ENCODE assay signal across 26 mouse cellular contexts in the genomic region with DNA sequence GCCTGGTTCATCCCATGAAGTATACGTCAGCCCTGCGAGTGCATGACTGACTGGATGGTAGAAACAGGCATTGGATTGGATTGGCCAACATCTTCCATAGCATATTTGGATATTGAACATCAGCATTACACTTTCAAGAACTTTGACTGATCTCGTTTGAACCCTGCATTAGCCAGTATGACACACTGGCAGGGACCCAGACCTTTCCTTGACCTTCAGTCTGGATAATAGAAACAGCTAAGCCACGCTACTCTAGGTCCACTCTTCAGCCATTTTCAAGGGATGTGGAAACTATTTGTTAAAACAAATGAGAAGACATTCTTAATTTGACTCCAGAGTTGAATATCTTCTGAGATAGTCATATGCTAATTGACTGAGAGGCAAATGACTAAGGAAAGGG.
"Had no signal": no experiment of that assay in that cellular context is flagged by ENCODE, and none has a peak within 500 bp of the region (broad histone marks: within the 10 kb centered on the region; RNA-seq: fewer than 3 reads in every experiment).

No protein-coding gene starts in this region.

- H3K4me1 ChIP-seq: intestine, embryonic 15.5 days had no signal

- H3K27me3 ChIP-seq: heart, embryonic 12.5 days; hindbrain, embryonic 12.5 days; intestine, embryonic 15.5 days; kidney, embryonic 15.5 days; limb, embryonic 13.5 days; limb, embryonic 15.5 days; liver, embryonic 12.5 days had no signal

- H3K36me3 ChIP-seq: heart, embryonic 10.5 days; heart, embryonic 12.5 days; hindbrain, embryonic 10.5 days; hindbrain, embryonic 12.5 days; intestine, embryonic 15.5 days; kidney, embryonic 15.5 days; limb, embryonic 13.5 days; limb, embryonic 15.5 days; liver, embryonic 12.5 days had no signal

- DNase-seq: gastrocnemius, adult 2 months; gastrocnemius, postnatal 10 days; gastrocnemius, postnatal 25 days; heart, adult 2 months; heart, postnatal 10 days; heart, postnatal 4 days; kidney, adult 11 months; kidney, adult 2 months; kidney, adult 9 months; kidney, postnatal 14 days; kidney, postnatal 36 days; layer of hippocampus, adult 9-11 months; layer of hippocampus, postnatal 36 days; left cerebral cortex, postnatal 4 days had no signal

- H3K27ac ChIP-seq: gastrocnemius, adult 2 months; heart, adult 2 months; heart, embryonic 10.5 days; hindbrain, embryonic 10.5 days; hindbrain, embryonic 12.5 days; hindbrain, embryonic 14.5 days; intestine, embryonic 15.5 days; kidney, embryonic 15.5 days; kidney, postnatal 0 days; limb, embryonic 13.5 days; limb, embryonic 15.5 days; liver, embryonic 12.5 days; liver, embryonic 14.5 days had no signal

- H3K4me3 ChIP-seq: gastrocnemius, adult 2 months; heart, adult 2 months; heart, embryonic 10.5 days; heart, embryonic 12.5 days; hindbrain, embryonic 10.5 days; hindbrain, embryonic 12.5 days; intestine, embryonic 15.5 days; kidney, embryonic 15.5 days; limb, embryonic 13.5 days; limb, embryonic 15.5 days; liver, embryonic 12.5 days had no signal

- H3K9me3 ChIP-seq: heart, embryonic 10.5 days; heart, embryonic 12.5 days; hindbrain, embryonic 10.5 days; hindbrain, embryonic 12.5 days; intestine, embryonic 15.5 days; kidney, embryonic 15.5 days; limb, embryonic 13.5 days; limb, embryonic 15.5 days; liver, embryonic 12.5 days had no signal
